Mouse (Mus musculus): Measurements from ENCODE around the gene Traf3ip2.

Traf3ip2 gene

GRCm38 (mm10) chr10:39612633-39612988, at the start of gene Traf3ip2:
TSS of gene Traf3ip2 (plus strand) at chr10:39612934.
- no peak for DNase-seq (ENCODE audit: low spot score)

DNA sequence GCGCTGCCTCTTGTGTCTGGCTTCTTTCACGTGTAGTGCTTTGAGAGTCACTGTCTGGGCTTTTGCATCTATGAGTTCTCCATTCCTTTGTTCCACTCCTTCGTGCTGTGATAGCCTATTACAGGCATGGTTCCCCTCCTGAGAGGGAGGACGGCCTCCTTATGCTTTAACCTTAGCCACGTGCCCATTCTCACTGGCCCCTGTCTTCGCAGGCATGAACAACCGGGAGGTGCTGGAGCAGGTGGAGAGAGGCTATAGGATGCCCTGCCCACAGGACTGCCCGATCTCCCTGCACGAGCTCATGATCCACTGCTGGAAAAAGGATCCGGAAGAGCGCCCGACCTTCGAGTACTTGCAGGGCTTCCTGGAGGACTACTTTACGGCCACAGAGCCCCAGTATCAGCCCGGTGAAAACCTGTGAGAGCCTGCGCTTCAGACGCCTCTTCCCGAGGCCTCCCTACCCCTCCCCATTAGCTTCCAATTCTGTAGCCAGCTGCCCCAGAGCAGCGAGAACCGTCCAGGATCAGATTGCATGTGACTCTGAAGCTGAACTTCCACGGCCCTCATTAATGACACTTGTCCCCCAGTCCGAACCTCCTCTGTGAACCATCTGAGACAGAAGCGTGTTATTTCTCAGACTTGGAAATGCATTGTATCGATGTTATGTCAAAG, 49.0 kb upstream of the Traf3ip2 start:
- DNase-seq (ENCODE audit: low spot score), result no peak

- DNase-seq (ENCODE audit: low spot score), result no peak
These were observed 45.8 kb upstream of the Traf3ip2 start for GRCm38 (mm10) chr10:39566901-39567300.

DNA sequence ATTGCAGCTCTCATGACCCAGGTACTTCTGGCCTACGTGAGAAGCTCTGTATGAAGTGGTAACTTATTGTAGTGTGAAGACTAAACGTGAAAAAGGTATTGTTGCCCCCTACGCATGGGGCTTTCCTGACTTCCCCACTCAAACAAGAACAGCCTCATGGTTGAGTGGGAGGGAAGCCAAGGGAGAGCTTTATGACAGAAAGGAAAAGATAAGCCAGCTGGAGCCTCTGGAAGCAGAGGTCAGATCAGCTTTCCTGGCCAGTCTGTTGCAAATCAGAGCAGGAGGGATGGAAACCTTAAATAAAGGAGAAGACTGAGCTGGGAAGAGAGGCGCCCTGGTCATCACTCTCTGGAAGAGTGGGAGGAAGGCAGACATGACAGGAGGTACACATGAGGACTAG, 43.7 kb upstream of the Traf3ip2 start:
- DNase-seq (ENCODE audit: low spot score), result peak; percentile 10

GRCm38 (mm10) chr10:39571011-39571410, 41.7 kb upstream of the Traf3ip2 start:
- DNase-seq (ENCODE audit: low spot score), result no peak

DNA sequence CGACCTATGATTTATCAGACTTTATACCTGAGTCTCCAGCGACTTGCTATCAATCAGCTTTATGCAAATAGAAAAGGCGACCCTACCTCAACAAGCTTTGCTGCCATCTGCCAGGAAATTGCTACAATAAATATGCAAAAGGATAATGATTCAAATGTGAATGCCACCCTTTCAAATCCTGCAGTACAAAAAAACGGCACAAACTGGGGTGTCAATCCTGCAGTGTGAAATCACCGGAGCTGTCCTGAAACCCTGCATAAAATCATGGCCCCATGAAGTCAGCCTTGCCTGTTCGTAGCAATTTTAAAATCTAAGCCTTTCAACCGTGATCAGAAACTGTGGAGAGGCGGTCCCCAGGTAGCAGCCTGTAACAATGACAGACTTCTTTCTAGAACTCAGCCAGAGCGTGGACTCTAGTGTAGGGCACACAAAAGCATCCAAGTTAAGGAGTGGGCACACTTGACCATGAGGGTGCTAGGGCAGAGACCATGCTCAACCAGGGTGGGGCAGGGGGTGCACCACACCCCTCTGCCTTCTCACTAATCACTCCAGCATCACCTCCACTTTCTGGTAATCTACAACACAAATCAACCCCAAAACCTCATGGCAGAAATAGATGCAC, 40.6 kb upstream of the Traf3ip2 start:
- DNase-seq (ENCODE audit: low spot score), result no peak

DNA sequence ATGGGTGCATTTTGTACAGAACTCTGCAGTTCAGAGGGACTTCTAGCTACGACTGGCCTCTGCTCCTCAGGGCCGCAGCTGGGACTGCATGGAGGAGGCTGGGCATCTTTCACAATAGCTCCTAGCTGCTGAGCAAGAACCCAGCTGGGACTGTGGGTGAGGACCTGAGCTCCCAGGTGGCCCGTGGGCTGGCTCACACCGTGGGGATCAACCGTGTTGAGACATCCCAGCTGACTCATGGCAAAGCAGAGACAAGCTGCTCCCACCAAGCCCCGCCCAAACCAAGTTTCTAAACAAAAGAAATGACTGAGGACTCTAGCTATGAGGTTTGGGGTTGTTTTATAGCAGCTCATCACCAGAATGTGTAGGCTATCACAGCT, 40.1 kb upstream of the Traf3ip2 start:
- DNase-seq (ENCODE audit: low spot score), result peak; percentile 41

GRCm38 (mm10) chr10:39576466-39576865, 36.3 kb upstream of the Traf3ip2 start:
- no peak for DNase-seq (ENCODE audit: low spot score)

DNA sequence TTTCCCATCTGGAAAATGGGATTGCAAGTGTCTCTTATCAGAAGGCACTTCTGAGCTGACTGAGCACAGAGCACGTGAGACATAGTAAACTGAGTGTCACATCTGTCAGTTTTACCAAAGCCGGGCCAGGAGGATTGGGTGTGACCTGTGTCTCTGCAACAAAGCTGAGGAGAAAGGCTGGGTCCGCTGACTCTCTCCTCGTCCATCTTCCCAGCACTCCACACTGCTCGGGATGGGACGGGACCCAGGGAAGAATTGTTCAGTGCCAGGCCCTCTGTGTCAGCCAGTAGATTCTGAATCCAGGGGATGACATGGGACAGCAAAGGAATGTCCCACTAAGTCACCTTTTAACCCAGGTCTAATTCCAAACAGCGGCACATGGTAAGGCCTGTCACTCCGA, 32.3 kb upstream of the Traf3ip2 start:
- DNase-seq (ENCODE audit: low spot score), result no peak

GRCm38 (mm10) chr10:39582385-39582784, 30.3 kb upstream of the Traf3ip2 start:
- peak; percentile 9 for DNase-seq (ENCODE audit: low spot score)

DNA sequence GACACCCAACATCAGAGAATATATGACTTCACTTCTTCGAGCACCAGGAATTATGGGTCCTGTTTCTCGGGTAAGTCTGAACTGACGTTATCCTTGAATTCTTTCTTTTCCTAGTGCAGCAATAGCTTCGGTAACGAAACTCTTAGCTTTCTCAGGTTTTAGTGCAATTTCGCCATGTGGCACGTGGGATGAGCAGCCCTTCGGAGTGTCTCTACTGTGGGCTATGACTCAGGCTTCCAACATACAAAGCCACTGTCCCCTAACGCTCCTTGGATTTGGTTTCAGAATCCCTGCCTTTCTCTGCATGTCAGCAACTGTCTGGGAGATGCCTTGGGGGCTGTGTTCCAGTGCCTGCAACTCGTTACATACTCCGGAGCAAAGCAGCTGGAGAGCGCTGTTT, 29.0 kb upstream of the Traf3ip2 start:
- DNase-seq (ENCODE audit: low spot score), result no peak

GRCm38 (mm10) chr10:39587290-39587925, 25.3 kb upstream of the Traf3ip2 start:
- peak; percentile 32 for DNase-seq (ENCODE audit: low spot score)

DNA sequence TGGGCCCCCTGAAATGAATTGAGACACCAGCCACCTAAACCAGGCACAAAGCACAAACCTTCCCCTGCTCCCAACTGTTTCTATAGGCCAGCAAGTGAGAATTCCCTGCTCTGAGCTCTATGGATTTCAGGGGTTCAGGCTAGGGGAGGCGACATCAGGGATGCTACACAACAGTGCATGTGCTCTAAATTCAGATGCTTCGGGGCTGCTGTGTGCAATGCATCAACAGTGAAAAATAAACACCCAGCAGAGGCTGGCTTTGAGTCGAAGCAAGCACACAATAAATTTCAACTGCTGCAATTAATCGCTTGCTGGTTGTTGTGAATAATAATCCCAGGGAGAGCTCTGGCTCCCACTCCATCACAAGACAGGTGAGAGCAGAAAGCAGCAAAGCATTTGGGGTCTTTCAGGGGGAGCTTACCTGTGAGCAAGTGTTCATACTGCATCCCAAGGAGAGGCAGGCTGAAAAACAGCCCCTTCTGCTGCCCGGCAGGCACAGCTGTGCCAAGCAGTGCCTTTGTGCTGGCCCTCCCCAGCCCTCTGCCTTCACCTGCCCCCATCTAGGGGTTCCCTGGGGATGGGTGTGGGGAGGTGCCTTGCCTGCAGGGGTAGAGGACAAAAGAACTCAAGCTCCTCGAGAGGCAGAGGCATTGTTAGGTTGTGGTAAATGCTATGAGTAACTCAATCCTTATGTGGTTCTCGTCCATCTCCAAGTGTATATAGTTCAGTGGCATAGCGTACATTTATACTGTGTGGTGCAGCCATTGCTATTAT, 24.6 kb upstream of the Traf3ip2 start:
- DNase-seq (ENCODE audit: low spot score), result no peak

GRCm38 (mm10) chr10:39589765-39590546, 22.8 kb upstream of the Traf3ip2 start:
- DNase-seq (ENCODE audit: low spot score), result peak; percentile 7

DNA sequence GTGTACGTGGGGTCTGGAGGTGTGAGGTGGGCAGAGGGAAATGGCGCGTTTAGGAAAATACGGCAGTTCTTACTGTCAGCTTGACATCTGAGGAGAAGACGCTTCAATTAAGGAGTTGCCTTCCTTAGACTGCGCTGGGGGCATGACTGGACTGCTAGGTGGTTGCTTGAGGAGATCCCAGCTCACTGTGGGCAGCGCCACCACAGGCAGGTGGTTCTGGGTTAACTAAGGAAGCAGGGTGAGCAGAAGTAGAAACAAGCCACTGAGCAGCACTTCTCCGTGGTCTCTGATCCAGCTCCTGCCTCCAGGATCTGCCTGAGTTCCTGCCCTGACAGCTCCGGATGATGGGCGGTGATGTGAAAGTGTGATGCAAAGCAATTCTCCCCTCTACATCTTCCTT, 22.1 kb upstream of the Traf3ip2 start:
- no peak for DNase-seq (ENCODE audit: low spot score)

- DNase-seq (ENCODE audit: low spot score), result no peak
These were observed 20.2 kb upstream of the Traf3ip2 start for GRCm38 (mm10) chr10:39592501-39592900.

DNA sequence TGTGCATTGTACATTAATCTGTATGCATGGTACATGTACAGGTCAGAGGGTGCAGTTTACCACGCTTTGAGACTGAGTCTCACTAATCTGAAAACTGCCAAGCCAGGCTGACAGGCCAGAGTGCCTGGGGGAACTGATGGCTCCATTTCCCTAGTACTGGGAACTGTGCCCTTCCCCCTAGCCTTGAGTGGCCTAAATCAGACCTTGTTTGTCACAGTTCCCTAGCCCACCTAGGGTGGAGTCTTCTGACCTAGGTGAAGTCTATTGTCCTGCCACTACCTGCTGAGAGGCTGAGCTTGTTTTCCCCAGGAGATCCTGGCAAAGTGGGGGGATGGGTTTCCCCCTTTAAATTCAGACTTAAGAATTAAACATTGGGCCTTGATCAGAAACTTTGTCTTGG, 18.0 kb upstream of the Traf3ip2 start:
- DNase-seq (ENCODE audit: low spot score), result no peak

- DNase-seq (ENCODE audit: low spot score), result peak; percentile 75
These were observed 16.9 kb upstream of the Traf3ip2 start for GRCm38 (mm10) chr10:39595862-39596261.

DNA sequence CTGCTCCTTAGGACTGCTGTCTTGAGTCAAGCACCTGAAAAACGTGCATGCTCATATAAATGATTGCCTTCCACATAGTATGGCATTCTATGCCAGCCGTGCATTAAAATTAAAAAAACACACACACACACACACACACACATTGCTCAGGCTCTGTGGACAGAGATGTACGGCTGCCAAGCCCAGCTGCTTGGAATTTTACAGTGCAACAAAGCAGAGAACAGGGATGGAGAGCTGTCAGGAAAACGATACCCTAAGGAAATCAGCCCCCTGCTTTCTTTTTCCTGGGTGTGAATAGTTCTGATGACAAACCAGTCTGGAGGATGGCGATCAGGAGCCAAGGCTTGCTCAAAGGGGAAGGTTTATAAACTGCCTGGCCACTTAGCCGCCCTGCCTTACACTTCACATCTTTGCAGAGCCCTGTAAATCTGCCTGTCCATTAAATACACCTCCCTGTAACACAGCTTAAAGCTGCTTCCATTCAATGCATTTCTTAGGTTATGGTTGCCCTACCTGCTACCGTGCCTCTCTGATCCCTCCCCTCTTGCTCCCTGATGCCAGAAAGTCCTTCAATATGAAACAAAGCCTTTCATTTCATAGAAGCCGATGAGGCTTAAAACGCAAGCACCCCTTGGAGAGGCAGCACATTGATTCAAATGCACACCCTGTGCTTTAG, 15.5 kb upstream of the Traf3ip2 start:
- peak; percentile 27 for DNase-seq (ENCODE audit: low spot score)

- no peak for DNase-seq (ENCODE audit: low spot score)
These were observed 14.9 kb upstream of the Traf3ip2 start for GRCm38 (mm10) chr10:39597792-39598183.

GRCm38 (mm10) chr10:39599601-39600000, 13.1 kb upstream of the Traf3ip2 start:
- no peak for DNase-seq (ENCODE audit: low spot score)

All from adipocyte (in vitro differentiated cells).